Mouse (Mus musculus) c-Kit-negative CD71-positive TER-119-positive erythroid progenitor cells, embryonic 14.5 days (primary cell): ENCODE measurements around the gene Znhit2.

Experiments
- DNase-seq: peaks from one replicate; pipeline ENCODE4 v3.0.0-alpha.2; 2013; ENCODE audit warnings: low read depth, low spot score

Gene Znhit2

GRCm38 (mm10) chr19:6071261-6071660, 10.3 kb downstream of the Znhit2 start:
- DNase-seq, result no peak

- DNase-seq, result no peak
Observed at GRCm38 (mm10) chr19:6073889-6074288, 12.9 kb downstream of the Znhit2 start.

GRCm38 (mm10) chr19:6076564-6077393, 15.8 kb downstream of the Znhit2 start, which contains the start of gene Vps51:
Gene Vps51 (minus strand): TSS chr19:6077231.
- DNase-seq, result peak; percentile 73

- no peak for DNase-seq
Observed at GRCm38 (mm10) chr19:6079983-6080480, 19.0 kb downstream of the Znhit2 start, which contains the start of gene Tmem262. Gene Tmem262 (plus strand): TSS chr19:6080033.

- no peak for DNase-seq
Observed at GRCm38 (mm10) chr19:6082156-6082555, 21.2 kb downstream of the Znhit2 start, which contains the start of gene Gm28374. Gene Gm28374 (minus strand): TSS chr19:6082256.

DNA sequence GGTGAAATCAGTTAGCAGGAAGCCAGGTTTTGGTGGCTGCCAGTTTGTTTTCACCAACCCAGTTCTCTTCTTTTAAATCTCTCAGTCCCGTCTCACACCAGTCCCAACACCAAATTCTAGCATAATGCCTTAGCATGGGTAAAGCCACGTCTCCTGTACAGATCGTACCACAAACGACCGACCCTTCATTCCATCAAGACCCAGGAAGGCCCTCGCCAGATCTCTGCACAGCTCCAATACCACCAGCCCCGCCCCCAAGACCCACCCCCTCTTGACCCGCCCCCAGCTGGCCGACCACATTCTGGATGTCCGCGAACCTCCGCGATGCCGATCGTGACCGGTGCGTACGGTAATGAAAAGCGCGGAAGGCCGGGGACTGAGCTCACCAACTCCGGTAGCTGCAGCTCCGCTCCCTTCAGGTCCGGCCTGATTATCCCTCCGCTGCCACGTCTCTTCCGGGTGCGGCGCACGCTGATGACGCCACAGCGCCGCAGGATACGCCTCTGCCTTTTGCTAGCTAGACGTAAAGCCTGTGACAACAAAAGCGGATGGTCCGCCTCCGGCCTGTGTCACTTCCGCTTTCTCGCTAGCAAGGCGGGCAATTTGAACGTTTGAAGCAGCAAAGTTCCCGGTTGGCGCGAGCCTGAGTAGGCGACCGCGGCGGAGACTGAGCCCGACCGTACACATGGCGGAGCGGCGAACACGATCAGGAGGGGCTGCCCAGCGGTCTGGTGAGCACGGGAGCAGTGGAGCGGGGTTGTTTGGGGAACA, 23.7 kb downstream of the Znhit2 start, which contains the start of the genes Zfpl1 and Cdca5:
Zfpl1 (minus strand) TSS at position 479 of the 771 bp plus-strand sequence.
Cdca5 (plus strand) TSS at position 506 of the 771 bp plus-strand sequence.
- peak; percentile 98 for DNase-seq

DNA sequence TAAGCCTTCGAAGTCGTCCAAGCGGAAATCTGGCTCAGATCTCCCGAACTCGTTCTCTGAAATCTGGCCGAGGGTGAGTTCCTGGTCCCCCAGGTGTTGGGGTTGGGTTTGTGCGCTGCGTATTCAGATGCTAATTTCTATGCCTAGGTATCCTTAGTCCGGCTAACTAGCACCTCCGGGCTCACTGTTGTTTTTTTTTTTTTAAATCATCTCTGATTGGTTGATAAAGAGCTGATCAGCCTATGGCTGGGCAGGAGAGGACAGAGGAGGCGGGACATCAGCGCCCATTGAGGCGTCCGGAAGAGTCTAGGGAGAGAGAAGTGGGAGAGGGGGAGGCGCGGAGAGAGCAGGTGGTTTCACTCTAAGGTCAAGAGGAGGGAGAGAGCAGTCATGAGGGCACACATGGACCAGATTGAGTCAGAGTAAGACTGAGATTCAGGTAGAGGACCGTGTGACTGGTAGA, 24.5 kb downstream of the Znhit2 start:
- DNase-seq, result peak; percentile 72

GRCm38 (mm10) chr19:6088841-6089240, 27.8 kb downstream of the Znhit2 start:
- DNase-seq, result no peak

- no peak for DNase-seq
Observed at GRCm38 (mm10) chr19:6094119-6094518, 33.1 kb downstream of the Znhit2 start, which contains the start of gene AC131692.1. Gene AC131692.1 (plus strand): TSS chr19:6094419.

GRCm38 (mm10) chr19:6097847-6098246, 36.9 kb downstream of the Znhit2 start:
- DNase-seq, result no peak

DNA sequence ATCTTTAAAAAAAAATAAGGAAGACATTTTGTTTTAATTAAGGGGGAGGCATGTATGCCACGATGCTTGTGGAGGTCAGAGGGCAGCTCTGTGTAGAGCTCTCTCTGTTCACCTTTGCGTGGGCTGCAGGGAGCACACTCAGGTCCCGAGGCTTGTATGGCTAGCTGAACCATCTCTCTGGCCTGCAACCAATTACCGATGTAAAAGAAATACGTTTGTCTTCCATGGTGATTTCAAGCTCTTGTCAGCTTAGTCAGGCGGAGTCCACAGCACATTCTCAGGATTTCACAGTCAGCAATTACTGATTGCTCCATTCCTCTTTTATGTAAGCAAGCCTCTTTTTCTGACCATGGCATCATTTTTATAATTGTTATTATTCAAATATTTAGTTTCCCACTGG, 40.2 kb downstream of the Znhit2 start:
- DNase-seq, result no peak

- peak; percentile 46 for DNase-seq
Observed at GRCm38 (mm10) chr19:6102169-6102853, 41.3 kb downstream of the Znhit2 start.

DNA sequence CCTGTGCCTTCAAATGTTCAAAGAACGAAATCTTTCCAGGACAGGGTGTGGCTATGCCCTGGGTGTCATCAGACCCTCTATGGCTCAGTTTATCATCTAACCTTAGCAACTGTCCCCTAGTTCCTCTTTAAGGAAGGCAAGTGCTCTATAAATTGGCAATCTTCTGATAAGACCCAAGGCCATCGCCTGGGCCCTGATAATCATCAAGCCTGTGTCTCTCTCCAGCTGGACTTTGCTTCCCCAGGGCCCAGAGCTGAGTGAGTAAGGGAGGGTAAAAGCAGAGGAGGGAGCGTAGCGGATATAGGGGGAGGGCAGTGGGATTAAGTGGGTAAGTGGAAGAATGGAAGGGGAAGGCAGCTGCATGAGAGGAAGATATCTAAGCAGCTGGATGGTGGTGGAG, 43.5 kb downstream of the Znhit2 start:
- DNase-seq, result no peak

DNA sequence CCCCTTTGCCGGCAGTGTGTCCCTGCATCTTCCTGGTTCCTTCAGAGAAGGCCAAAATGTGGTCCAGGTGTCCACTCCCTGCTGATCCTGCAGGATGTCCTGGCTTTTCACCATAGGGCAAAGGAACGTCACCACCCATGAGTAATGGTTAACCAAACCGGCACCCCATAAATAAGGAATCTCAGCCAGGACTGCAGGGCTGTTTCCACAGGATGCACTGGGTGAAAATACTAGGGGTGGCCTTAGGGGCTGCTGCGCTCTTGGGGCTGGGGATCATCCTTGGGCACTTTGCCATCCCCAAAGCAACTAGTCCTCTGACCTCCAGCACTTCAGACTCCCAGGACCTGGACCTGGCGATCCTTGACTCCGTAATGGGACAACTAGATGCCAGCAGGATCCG, 44.6 kb downstream of the Znhit2 start, which contains the start of gene Naaladl1:
Naaladl1 (plus strand) TSS at position 197 of the 400 bp plus-strand sequence.
- DNase-seq, result no peak
